Mouse (Mus musculus) granulocyte monocyte progenitor cell, adult 5-6 weeks (primary cell): ENCODE measurements around the gene Bcl2l13. TPM values are rescaled to one million over a fixed set of nuclear protein-coding genes. Genes with fewer than 3 reads are reported as not detected.
"Not testable (repeated sequence)": the region's sequence is repeated elsewhere in the genome, so short reads cannot be mapped to it uniquely, and the experiment has no call there.

ENCODE experiments used
- ATAC-seq: replicated peaks from 2 replicates; pipeline ENCODE4 v1.8.0; 2016; ENCODE audit warnings: mild to moderate bottlenecking, moderate TSS enrichment, inconsistent platforms; ENCODE audit not compliant: poor library complexity, severe bottlenecking
- total RNA-seq, 2 experiments: library from RNA; stranded (forward) in 1 of 2; stranded (reverse) in 1 of 2; fragments of 200-712, 200-1000 nt in 1 of 2; fragments of >200 nt in 1 of 2; fragmentation: Nextera tagmentation in 1 of 2; gene quantifications; 2 replicates each; pipeline ENCODE4 v1.2.3; 2014 to 2017

The Bcl2l13 gene
- total RNA-seq (2014; fragmentation: Nextera tagmentation), result 27.9 and 36.8 TPM in 2 replicates
- 18.7 and 27.6 TPM in 2 replicates for total RNA-seq (2017)

GRCm38 (mm10) chr6:120835474-120836374, at the start of gene Bcl2l13:
Bcl2l13 (plus strand) TSS chr6:120836212.
- ATAC-seq, result peak; percentile 82

- ATAC-seq, result peak; percentile 80
Observed at GRCm38 (mm10) chr6:120788068-120788607, 47.9 kb upstream of the Bcl2l13 start.

- no peak for ATAC-seq
Observed at GRCm38 (mm10) chr6:120788904-120789303, 47.1 kb upstream of the Bcl2l13 start.

- ATAC-seq, result no peak
Observed at GRCm38 (mm10) chr6:120790153-120790552, 45.9 kb upstream of the Bcl2l13 start.

- ATAC-seq, result no peak
Observed at GRCm38 (mm10) chr6:120790717-120791116, 45.3 kb upstream of the Bcl2l13 start.

- no peak for ATAC-seq
Observed at GRCm38 (mm10) chr6:120792947-120793346, 43.1 kb upstream of the Bcl2l13 start.

GRCm38 (mm10) chr6:120795422-120796086, 40.5 kb upstream of the Bcl2l13 start:
- ATAC-seq, result peak; percentile 53

GRCm38 (mm10) chr6:120796111-120796510, 39.9 kb upstream of the Bcl2l13 start:
- ATAC-seq, result no peak

- ATAC-seq, result no peak
Observed at GRCm38 (mm10) chr6:120798019-120798418, 38.0 kb upstream of the Bcl2l13 start.

GRCm38 (mm10) chr6:120798905-120799304, 37.1 kb upstream of the Bcl2l13 start:
- no peak for ATAC-seq

- peak; percentile 26; the same call in 1 of the 2 replicates for ATAC-seq
Observed at GRCm38 (mm10) chr6:120799581-120800041, 36.4 kb upstream of the Bcl2l13 start.

GRCm38 (mm10) chr6:120806999-120807737, 28.8 kb upstream of the Bcl2l13 start:
- no peak for ATAC-seq

- no peak for ATAC-seq
Observed at GRCm38 (mm10) chr6:120807738-120808081, 28.3 kb upstream of the Bcl2l13 start.

GRCm38 (mm10) chr6:120811999-120812398, 24.0 kb upstream of the Bcl2l13 start:
- not testable (repeated sequence) for ATAC-seq

GRCm38 (mm10) chr6:120819294-120819693, 16.7 kb upstream of the Bcl2l13 start:
- ATAC-seq, result no peak

GRCm38 (mm10) chr6:120820144-120820543, 15.9 kb upstream of the Bcl2l13 start:
- ATAC-seq, result peak; percentile 59

GRCm38 (mm10) chr6:120820941-120821340, 15.1 kb upstream of the Bcl2l13 start:
- ATAC-seq, result no peak

GRCm38 (mm10) chr6:120821715-120822114, 14.3 kb upstream of the Bcl2l13 start:
- no peak for ATAC-seq

- ATAC-seq, result peak; percentile 85
Observed at GRCm38 (mm10) chr6:120822307-120822928, 13.6 kb upstream of the Bcl2l13 start, which contains the start of gene Atp6v1e1. Atp6v1e1 (minus strand) TSS chr6:120822793.
